Mouse (Mus musculus): ENCODE data around the gene Pde3a.

DNA sequence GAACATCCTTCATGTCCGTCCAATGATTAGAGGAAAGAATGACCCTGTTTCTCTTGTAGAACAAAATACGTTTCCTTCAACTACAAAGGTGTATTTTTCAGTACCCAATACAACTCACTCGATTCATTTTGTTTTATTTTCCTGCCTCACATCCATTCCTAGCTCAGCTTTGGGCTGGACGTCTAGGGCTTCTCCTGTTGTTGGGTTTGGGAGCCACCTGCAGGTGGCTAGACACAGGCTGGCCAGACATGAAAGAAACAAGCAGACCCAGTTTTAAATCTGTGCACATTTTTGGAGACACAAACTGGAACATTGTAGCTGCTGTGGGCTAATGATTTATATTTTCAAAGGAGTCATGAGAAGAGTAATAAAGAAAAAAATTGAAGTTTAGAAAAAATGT lies 126.1 kb downstream of the Pde3a start:
- TF ChIP-seq EP300 (IDR thresholded peaks at IDR 0.05; ENCODE audit: insufficient read depth, low read depth, low read length) (no peak), CTCF (IDR thresholded peaks at IDR 0.05; ENCODE audit: low read depth, low read length) (no peak)

All from ES-Bruce4 (cell line).